Mouse (Mus musculus) ovary, postnatal 14 days (tissue): ENCODE data around the gene Timd2.
"Not testable (repeated sequence)": the region's sequence is repeated elsewhere in the genome, so short reads cannot be mapped to it uniquely, and the experiment has no call there.

Experiments used
- DNase-seq: peaks from one replicate; pipeline ENCODE4 v3.0.0; 2022; ENCODE audit warnings: low spot score

Gene Timd2

DNA sequence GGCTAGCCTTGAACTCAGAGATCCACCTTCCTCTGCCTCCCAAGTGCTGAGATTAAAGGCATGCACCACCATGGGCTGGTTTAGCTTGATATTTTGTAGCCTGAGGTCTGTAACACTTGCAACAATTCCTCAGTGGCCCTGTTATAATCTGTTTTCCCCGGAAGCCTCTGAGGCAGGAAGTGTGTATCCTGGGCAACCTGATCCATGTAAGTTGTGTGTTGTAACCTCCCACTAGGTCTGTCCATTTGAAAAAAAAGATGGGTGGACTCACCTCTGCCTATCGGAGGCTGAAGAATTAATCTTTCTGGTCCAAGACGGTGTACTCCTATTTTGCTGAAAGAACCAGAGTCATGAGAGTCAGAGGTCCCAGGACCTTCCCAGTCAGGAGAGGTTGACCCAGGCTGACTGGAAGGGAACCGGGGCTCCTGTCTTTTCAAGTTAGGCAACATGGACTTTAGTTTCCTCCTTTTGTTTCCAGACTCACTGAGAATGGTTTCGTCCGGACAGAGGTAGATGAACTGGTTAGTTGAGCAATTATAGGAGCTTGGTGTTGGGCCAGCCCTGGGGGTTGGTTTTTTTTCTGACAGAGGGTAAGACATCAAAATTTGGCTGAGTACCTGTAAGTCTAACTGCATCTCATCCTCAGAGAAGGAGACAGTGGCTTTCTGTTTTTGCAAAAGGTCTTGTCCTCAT, at the start of gene Timd2:
Timd2 (minus strand) TSS at position 398 of the 693 bp plus-strand sequence.
- DNase-seq = no peak

DNA sequence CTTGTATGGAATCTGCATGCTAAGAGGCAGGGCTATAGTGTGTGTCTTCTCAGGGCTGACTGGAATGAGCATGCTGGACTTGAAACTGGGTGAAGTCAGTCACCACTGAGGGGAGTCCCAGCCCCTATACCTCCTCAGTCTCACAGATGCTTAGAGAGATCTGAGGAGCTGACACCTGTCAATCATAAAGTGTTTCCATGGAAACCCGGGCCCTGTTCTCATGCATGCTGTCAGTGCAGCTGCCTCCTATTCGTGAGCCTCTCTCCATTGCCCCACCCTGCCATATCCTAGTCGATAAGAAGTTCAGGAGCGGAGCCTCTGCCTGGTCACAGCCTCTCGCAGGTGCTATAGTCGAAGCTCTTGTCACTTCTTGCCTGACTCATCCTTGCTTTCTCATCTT, 48.9 kb upstream of the Timd2 start:
- DNase-seq = not testable (repeated sequence)

DNA sequence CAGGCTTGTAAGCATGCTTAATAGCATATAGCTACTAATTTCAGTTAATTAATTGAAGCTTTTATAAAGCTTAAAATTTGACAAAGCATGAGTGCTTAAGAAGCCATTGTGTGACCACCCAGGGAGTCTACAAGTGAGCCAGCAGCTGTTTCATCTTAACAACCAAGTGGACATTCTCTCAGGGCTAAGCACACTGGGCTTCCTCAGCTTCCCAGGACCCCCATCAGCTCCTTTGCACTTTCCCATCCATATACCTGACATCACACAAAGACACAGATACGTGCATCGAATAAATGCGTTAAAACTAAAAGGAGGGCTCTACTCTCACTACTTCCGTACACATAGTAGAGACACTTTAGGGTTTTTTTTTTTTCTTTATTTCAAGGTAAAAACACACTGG, 47.8 kb upstream of the Timd2 start:
- DNase-seq = no peak

DNA sequence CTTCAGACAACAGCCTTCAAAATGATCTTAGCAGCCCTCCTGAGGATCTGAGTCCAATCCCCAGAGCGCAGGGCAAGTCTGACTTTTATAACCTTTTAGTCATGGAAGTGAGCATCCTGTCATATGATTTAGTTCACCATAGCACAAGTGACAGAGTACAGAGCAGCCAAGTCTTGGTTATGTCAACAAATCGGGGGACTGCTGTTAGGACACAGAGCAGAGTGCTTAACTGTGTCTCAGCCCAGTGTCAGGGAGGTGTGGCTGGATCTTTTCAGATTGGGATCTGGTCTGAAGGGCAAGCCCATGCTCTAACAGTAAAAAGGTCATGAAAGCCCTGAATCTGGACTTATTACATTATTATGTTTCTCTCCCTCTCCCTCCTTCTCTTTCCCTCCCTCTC, 46.8 kb upstream of the Timd2 start:
- DNase-seq = no peak

DNA sequence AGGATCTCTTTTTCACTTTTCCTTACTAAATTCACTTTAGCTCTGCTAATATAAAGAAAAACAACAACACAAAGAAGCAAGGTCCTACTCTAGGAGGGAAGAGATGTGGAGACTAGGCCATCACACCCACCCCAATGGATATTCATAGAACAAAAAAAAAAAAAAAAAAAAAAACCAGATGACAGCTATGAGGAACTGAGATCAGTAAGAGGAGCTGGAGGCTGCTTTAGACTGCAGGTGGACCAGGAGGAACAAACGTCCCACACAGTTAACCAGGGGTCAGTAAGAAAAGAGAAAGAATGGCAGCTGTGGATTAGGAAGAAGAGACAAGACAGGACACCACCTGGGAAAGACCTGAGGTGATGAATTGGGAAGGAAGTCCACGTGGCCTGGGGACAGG, 41.1 kb upstream of the Timd2 start:
- no peak for DNase-seq

DNA sequence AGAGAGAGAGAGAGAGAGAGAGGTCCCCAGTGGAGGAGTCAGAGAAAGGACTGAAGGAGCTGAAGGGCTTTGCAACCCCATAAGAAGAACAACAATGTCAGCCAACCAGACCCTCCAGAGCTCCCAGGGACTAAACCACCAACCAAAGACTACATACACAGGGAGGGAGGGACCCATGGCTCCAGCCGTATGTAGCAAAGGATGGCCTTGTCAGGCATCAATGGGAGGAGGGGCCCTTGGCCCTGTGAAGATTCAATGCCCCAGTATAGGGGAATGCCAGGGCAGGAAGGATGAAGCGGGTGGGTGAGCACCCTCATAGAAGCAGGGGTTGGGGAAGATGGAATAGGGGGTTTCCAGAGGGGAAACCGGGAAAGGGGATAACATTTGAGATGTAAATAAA, 34.9 kb upstream of the Timd2 start:
- no peak for DNase-seq

DNA sequence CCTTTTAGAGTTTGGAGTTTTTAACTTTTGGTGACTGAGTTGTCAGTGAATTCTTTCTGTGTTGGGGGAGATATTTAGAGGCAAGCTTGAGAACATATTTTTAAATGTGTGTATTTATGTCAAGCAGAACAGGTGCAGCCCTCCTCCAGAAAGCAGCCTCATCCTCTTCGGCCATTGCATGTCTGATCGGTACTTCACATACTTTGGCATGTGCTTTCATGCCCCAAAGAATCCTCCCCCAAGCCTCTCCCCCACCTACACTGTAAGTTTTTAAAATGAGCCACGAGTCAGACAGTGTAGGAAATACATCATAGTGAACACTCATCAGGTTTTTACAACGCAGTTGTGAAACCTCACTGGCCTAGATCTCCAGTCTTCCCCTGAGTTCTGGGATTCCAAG, 34.0 kb upstream of the Timd2 start:
- DNase-seq = no peak

DNA sequence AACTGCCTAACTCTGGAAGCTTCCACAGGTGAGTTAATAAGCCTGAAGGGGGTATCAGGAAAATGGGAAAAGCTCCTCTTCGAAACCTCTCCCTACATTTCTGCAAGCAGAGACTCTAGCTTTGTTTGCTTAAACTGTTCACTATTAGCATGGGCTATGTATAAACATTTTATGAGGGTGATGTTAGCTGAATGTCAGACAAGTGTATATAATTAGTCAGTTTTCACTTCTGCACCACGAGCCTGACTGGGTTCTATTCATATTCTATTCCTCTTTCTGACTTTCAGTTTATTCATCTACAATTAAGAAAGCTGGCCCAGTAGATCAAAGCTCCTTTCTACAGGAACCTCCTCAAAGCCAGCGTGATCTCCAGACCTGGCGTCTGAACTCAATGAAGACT, 32.6 kb upstream of the Timd2 start:
- no peak for DNase-seq

DNA sequence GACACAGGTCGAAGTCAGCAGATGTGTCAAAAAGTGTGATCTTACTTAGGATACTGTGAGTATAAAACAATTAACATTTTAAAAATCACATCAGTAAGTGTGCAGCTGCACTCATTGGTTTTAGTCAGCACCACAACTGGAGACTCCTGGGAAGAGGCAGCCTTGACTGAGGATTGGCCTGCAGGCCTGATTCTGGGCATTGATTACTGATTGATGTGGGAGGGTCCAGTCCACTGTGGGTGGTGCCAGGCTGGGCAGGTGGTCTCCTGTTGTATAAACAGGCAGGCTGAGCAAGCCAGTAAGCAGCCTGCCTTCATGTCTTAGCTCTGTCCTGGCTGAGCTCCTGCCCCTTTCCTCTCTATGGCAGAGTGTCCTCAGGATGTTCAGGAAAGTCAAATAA, 28.2 kb upstream of the Timd2 start, which contains the start of gene Havcr1:
Havcr1 (plus strand) TSS at position 5 of the 400 bp plus-strand sequence.
- DNase-seq = not testable (repeated sequence)

DNA sequence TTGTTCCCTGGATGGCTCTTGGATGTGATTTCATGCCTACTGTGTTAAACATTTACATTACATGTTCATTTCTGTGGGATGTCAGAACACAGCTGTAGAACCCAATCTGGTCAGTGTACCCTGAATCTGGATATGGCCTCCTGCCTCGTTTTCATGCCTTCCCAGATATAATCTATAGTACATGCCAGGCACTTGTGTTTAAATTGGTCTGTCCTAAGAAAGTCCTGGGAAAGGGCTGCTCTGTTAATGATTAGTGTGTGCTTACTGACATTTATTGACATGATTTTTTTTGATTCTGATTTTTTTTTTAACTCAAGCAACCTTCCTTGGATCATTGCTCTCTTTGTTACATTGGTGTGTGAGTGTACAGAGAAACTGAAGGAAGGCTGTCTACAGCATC, 27.8 kb upstream of the Timd2 start:
- DNase-seq = no peak

DNA sequence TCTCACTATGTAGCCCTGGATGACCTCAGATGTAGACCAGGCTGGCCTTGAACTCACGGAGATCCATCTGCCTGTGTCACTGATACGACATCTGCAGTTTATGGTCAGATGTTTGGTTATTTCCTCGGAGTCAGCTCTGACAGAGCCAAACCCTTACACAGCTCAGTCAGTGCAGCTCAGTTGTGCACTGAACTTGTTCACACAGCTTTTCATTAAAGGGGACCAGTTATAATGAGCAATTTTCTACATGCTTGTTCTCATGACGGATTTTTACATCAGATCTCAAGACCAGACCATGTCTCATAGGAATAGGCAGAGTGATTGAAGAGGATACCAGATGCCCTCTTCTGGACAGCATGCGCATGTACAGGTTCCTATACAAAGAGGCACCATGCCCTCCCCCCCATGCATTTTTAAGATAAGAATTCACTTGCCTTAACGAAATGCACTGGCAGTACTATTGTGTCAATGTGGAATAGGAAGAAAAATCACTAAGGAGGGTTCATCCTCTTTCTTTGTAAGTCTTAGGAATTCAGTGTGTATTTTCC, 26.5 kb upstream of the Timd2 start:
- no peak for DNase-seq

DNA sequence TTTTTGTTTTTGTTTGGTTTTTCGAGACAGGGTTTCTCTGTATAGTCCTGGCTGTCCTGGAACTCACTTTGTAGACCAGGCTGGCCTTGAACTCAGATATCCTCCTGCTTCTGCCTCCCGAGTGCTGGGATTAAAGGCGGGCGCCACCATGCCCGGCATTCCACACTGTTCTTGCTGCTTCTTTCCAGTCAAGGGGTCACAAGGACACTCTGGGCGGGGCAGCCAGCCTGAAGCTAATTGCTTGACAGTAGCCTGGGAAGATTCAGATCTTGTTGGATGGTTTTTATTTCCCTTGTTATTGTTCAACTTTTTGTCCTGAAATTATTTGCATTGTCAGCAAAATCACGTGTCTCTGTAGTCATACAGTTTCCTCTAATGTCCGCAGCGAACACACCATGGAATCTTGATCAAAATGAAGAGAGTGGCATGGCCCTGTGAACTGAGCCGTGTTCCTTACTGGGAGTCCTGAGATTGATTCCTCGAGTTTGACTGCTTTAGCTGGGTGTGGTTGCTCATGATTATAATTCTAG, 24.7 kb upstream of the Timd2 start:
- no peak for DNase-seq

DNA sequence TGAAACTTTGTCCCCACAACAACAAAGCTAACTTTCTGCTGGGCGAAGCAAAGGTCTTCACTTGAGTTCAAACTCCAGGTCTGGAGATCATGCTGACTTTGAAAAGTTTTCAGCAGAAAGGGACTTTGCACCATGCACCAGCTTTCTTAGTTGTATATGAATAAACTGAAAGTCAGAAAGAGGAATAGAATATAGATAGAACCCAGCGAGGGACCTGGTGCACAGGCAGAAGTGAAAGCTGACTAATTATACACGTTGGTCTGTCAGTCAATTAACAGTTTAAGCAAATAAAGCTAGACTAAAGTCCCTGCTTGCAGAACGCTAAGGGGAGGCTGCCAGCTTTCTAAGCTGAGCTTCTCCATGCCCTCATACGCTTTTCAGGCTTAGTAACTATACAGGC, 8.0 kb downstream of the Timd2 start:
- DNase-seq = no peak

DNA sequence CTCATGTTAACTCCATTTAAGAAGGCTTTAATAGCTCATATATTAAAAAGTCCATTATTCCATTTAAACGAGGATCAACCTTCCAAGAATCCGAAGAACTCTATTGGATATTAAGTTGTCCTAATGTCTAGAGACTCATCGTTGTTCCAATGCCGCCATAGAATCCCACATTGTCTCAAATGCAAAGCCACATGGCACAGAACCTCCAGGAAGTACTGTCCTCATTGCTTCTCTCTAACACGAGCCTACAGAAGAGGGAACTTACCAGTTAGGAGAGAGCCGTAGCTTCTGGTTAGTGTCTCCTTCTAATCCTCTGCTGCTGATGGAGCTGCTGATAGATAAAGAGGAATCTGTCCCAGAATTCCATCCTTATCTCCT, 8.6 kb downstream of the Timd2 start:
- no peak for DNase-seq

DNA sequence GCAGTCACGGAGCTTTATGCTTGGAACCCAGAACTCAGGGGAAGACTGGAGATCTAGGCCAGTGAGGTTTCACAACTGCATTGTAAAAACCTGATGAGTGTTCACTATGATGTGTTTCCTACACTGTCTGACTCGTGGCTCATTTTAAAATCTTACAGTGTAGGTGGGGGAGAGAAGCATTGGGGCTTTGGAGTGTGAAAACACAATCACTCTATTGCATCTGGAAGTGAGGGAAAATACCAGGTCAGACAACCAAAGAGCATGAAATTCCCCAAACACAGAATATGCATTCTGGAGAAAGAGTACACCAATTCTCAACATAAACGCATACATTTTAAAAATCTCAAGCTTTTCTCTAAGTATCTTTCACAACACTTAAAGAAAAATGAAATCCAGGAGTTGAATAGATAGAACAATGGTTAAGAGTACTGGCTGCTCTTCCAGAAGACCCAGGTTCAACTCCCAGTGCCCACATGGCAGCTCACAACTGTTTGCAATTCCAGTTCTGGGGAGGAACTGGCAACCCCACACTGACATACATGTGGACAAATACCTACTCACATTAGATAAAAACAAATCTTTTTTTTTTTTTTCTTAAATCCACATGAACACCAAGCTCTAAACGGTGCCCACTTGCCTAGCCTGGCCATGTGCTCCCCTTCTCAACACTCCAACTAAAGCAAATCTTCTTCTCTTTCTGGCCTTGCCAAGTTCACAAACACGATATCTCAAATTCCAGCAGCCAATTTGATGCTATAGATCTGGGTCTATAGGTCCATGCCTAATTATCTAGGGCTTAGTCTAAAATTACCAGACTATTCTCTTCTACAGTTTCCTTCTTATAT, 9.2 kb downstream of the Timd2 start:
- no peak for DNase-seq

DNA sequence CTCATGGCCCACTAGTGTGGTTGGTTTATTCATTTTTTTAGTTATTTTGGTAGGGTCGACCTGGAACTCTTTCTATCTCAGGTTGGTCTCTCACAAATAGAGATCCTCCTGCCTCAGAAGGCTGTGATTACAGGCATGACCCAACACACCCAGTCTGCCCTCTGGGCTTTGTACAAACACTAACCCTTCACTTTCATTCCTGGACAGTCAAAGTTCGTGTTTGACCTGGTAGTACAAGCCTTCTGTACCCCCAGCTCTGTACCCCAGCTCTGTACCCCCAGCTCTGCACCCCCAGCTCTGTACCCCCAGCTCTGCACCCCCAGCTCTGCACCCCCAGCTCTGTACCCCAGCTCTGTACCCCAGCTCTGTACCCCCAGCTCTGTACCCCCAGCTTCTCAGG, 11.0 kb downstream of the Timd2 start:
- not testable (repeated sequence) for DNase-seq

DNA sequence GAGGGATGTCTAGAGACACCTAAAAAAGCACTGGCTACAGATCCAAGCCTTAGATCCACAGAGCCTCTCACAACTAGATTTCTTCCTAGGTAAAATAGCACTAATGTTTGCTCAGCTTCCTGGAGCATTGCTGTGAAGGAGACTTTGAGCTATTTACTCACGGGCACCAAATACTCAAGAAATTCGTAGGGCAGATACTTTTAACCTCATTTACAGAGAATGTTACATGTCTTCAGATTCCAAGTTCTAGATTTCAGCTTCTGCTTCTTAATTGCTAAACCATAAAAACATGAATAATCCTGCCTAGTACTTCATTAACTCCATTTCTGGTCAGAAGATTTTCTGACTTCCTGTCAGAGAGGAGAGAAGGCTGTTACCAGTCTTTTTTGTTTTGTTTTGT, 16.7 kb downstream of the Timd2 start:
- DNase-seq = no peak

DNA sequence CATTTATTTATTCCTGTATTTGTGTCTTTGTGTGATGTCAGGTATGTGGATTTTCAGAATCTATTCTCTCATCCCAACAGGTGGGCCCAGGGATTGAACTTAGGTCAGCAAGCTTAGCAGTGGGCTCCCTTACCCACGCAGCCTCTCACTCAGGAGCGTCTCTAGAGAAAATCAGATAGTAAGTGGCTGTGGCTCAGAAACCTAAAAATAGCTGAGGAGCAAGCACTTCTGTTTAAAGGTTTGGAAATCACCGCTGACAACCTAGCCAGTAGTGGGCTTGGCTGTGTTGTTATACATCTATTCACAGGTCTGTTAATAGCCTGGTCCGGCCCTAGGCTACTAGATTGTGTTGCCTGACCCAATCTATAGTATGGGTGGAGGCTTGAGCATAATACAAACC, 23.1 kb downstream of the Timd2 start:
- no peak for DNase-seq

DNA sequence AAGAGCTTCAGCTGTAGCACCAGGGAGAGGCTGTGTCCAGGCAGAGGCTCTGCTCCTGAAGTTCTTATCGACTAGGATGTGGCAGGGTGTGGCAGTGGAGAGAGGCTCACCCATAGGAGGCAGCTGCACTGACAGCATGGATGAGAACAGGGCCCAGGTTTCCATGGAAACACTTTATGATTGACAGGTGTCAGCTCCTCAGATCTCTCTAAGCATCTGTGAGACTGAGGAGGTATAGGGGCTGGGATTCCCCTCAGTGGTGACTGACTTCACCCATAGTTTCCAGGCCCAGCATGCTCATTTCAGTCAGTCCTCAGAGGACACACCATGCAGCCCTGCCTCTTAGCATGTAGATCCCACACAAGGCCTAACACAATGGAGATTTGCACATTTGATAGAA, 24.0 kb downstream of the Timd2 start:
- DNase-seq = no peak

DNA sequence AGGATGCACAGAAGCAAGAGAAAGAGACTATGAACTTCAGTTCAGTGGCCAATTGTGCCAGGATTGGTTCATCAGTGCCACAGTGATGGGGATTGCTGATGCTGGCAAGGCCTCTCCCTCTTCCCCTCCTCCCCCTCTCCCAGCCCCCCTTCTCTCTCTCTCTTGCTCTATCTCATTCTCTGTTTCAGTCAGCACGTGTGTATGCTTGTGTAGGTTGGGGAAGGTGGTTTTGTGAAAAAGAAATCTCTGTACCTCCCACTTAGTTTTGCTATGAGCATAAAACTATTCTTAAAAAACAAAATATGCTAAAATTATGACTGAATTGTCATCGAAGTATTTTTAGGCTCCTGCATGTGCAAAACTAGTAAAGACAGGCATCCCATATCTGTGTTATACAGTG, 38.9 kb downstream of the Timd2 start:
- no peak for DNase-seq

DNA sequence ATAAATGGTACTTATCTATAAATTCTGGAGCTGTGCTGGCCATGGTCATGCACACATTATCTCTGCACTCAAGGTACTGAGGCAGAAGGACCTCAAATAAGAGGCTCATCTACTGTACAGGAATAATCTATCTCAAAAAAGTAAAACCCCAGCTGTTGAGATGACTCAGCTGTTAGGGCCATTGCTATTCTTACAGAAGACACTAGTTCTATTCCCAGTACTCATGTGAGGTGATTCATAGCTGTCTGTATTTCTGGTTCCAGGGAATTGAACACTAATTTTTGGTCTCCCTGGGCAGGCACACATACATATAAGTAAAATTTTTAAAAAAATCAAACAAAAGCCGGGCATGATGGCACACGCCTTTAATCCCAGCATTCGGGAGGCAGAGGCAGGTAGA, 39.8 kb downstream of the Timd2 start:
- no peak for DNase-seq

DNA sequence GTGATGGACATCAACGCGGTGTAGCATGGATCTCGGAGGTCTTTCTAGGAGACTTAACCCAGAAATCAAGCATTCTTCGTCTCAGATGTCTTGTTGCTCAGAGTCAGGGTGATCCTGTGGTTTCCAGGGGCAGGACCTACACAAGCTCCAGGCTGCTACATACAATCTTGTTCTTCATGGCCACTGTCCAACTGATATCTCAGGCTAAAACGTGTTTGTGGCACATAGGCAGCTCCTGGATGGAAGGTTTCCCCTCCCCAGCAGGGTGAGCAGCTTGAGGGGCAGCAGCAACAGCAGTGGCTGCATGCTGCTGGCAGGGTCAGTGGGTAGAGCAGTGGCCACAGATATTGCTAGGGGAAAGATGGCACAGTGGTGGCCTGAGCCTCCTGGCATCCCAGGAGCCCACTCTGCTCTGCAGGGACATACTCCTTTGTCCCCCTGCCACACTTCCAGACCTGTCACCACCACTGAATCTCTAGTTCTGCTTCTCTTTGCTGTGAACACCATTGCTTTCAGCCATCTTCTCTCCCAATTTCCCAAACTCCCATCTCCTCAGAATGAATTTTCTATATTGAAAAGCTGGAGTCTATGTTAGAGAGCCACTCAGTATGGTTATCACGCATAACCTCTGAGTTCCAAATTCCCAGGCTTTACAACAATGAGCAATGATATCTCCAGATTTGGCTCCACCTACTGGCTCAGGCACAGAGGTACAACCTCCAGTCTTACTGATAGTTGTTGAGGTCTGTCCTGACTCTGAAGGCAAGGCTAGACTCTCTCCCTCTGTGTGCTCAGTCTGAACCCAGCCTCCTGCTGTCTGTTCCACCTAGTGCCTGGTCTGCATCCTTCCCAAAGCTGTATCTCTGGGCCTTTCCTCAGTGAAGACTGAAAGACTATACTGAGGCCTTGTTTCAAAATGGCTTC, 41.0 kb downstream of the Timd2 start:
- peak; percentile 5 for DNase-seq
